Mouse (Mus musculus) lung, adult 2 months (tissue): ENCODE measurements at regions not wholly inside any gene's neighbourhood (a gene's known extent, or its start where the extent isn't known, plus 50 kb on each side); places are given as distances from the start of the nearest gene placed in this dataset.

Experiments
- CTCF ChIP-seq: fragments of 200-500 bp; IDR thresholded peaks from 2 replicates; pipeline ENCODE4 v1.5.1; 2011; ENCODE audit warnings: mild to moderate bottlenecking, low read length, control low read depth; ENCODE audit not compliant: insufficient read depth
- POLR2A ChIP-seq: fragments of 200-500 bp; IDR thresholded peaks from 2 replicates; pipeline ENCODE4 v1.6.1; 2011; ENCODE audit warnings: low read depth, mild to moderate bottlenecking, control low read depth, low read length, borderline replicate concordance; ENCODE audit errors: extremely low read depth

DNA sequence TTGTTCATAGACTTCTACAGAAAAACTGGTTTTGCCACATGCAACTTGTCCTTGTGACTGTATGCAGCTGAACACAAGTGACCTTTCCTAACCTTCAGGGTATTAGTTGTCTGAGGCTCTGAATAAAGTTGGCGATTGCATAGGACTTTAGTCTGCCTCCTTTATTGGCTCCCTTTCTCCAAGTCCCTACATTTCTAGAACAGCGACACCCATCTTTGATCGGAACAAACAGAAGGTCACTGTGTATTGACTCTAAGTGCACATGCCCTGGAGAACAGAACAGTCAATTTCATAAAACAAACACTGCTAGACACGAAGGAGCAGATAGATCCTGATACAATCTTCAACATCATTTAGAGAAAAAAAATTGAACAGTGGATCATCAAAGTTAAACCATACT, 60.2 kb upstream of the Rbms3 start:
- TF ChIP-seq CTCF (no peak), POLR2A (no peak)
